Mouse (Mus musculus) large intestine, adult 2 months (tissue): Measurements from ENCODE around the gene Usp10. TPM values are rescaled to one million over a fixed set of nuclear protein-coding genes. Genes with fewer than 3 reads are reported as not detected.

Source experiments
- DNase-seq: peaks from one replicate; pipeline ENCODE4 v3.0.0-alpha.2; 2012; ENCODE audit warnings: low read depth, low spot score
- WGBS: fragments of 180-500 bp; shearing (Covaris S2); methylation state at CpG from one replicate; pipeline ENCODE4 v1.1.7; 2018; 5-methylcytosine and 5-hydroxymethylcytosine counted together
- polyA plus RNA-seq: library from polyadenylated mRNA; depleted of rRNA; stranded (reverse); fragments of >200 nt; gene quantifications from 2 replicates; pipeline ENCODE4 v1.2.3, GENCODE M21; 2012

Gene Usp10
- polyA plus RNA-seq, 1 experiment = 104 TPM

GRCm38 (mm10) chr8:119913181-119913580, 3.0 kb downstream of the Usp10 start:
- DNase-seq = no peak
- 28% methylated on average over 3 of the region's 3 CpGs for WGBS

GRCm38 (mm10) chr8:119914161-119914560, 4.0 kb downstream of the Usp10 start:
- WGBS = 16% methylated on average over 2 of the region's 2 CpGs
- DNase-seq = no peak

GRCm38 (mm10) chr8:119915298-119915697, 5.1 kb downstream of the Usp10 start:
- DNase-seq = no peak
- 79% methylated on average over 4 of the region's 4 CpGs for WGBS

- DNase-seq = no peak
- WGBS = 83% methylated on average over 16 of the region's 16 CpGs
Observed at GRCm38 (mm10) chr8:119916237-119916892, 6.2 kb downstream of the Usp10 start.

GRCm38 (mm10) chr8:119917415-119917814, 7.3 kb downstream of the Usp10 start:
- DNase-seq = no peak
- 60% methylated on average over 3 of the region's 3 CpGs for WGBS

- no peak for DNase-seq
- 31% methylated on average over 1 of the region's 1 CpGs for WGBS
Observed at GRCm38 (mm10) chr8:119918155-119918567, 8.0 kb downstream of the Usp10 start.

GRCm38 (mm10) chr8:119923259-119923658, 13.1 kb downstream of the Usp10 start:
- 92% methylated on average over 5 of the region's 5 CpGs for WGBS
- DNase-seq = no peak

- DNase-seq = no peak
- 90% methylated on average over 4 of the region's 4 CpGs for WGBS
Observed at GRCm38 (mm10) chr8:119925428-119925827, 15.3 kb downstream of the Usp10 start.

GRCm38 (mm10) chr8:119926474-119926873, 16.3 kb downstream of the Usp10 start:
- no peak for DNase-seq
- 61% methylated on average over 2 of the region's 2 CpGs for WGBS

GRCm38 (mm10) chr8:119927422-119928092, 17.4 kb downstream of the Usp10 start:
- 47% methylated on average over 6 of the region's 6 CpGs for WGBS
- no peak for DNase-seq

GRCm38 (mm10) chr8:119931317-119931716, 21.2 kb downstream of the Usp10 start:
- DNase-seq = no peak
- WGBS = 48% methylated on average over 4 of the region's 4 CpGs

GRCm38 (mm10) chr8:119933681-119934080, 23.5 kb downstream of the Usp10 start:
- DNase-seq = no peak

GRCm38 (mm10) chr8:119935541-119935940, 25.4 kb downstream of the Usp10 start:
- WGBS = 65% methylated on average over 6 of the region's 6 CpGs
- DNase-seq = no peak

More at GRCm38 (mm10) chr8:119933681-119934080, 23.5 kb downstream of the Usp10 start:
- 80% methylated on average over 4 of the region's 4 CpGs for WGBS

- DNase-seq = no peak
- 91% methylated on average over 7 of the region's 7 CpGs for WGBS
Observed at GRCm38 (mm10) chr8:119938481-119938880, 28.3 kb downstream of the Usp10 start.

GRCm38 (mm10) chr8:119939336-119939735, 29.2 kb downstream of the Usp10 start:
- no peak for DNase-seq
- WGBS = 80% methylated on average over 2 of the region's 2 CpGs

GRCm38 (mm10) chr8:119941471-119941870, 31.3 kb downstream of the Usp10 start:
- DNase-seq = no peak
- 94% methylated on average over 18 of the region's 18 CpGs for WGBS

GRCm38 (mm10) chr8:119943616-119944015, 33.5 kb downstream of the Usp10 start:
- DNase-seq = no peak

GRCm38 (mm10) chr8:119944096-119944811, 34.1 kb downstream of the Usp10 start:
- WGBS = 44% methylated on average over 9 of the region's 9 CpGs
- peak; percentile 48 for DNase-seq

More at GRCm38 (mm10) chr8:119943616-119944015, 33.5 kb downstream of the Usp10 start:
- WGBS = 67% methylated on average over 10 of the region's 10 CpGs

GRCm38 (mm10) chr8:119946326-119946865, 36.2 kb downstream of the Usp10 start:
- 75% methylated on average over 8 of the region's 8 CpGs for WGBS
- DNase-seq = no peak

GRCm38 (mm10) chr8:119947653-119948052, 37.5 kb downstream of the Usp10 start:
- WGBS = 82% methylated on average over 19 of the region's 19 CpGs
- DNase-seq = no peak
